Mouse (Mus musculus) heart, adult 2 months (tissue): Measurements from ENCODE around the gene Cd300ld4.

Experiments
- CTCF ChIP-seq: fragments of 200-600 bp; IDR thresholded peaks from 2 replicates; pipeline ENCODE4 v1.8.1; 2022; ENCODE audit warnings: antibody characterized with exemption, mild to moderate bottlenecking, moderate library complexity
- EP300 ChIP-seq: fragments of 200-500 bp; IDR thresholded peaks from 2 replicates; pipeline ENCODE4 v1.6.1; 2011; ENCODE audit warnings: low read depth, low read length, control low read depth; ENCODE audit not compliant: insufficient read depth

GRCm38 (mm10) chr11:115075407-115075806, 48.6 kb upstream of the Cd300ld4 start:
- TF ChIP-seq CTCF (no peak), EP300 (no peak)
